Mouse (Mus musculus): ENCODE data around the gene Mdfic. TPM values are rescaled to one million over a fixed set of nuclear protein-coding genes. Genes with fewer than 3 reads are reported as not detected.

The Mdfic gene
- polyA plus RNA-seq, 1 experiment: 0.02 TPM

- Histone ChIP-seq H3K4me3 (replicated peaks) (no peak overlapping the region), H3K9me3 (ENCODE audit: control insufficient read depth, low read length) (no peaks in the 10 kb centered on the region), H3K36me3 (ENCODE audit: control insufficient read depth) (no peaks in the 10 kb centered on the region), H3K27me3 (ENCODE audit: control insufficient read depth) (no peaks in the 10 kb centered on the region), H3K4me1 (ENCODE audit: control insufficient read depth) (no peaks in the 10 kb centered on the region)
- TF ChIP-seq TAL1 (IDR thresholded peaks at IDR 0.05; ENCODE audit: low read length) (no peak), GATA1 (IDR thresholded peaks at IDR 0.05; ENCODE audit: low read length) (no peak)
Measured at GRCm38 (mm10) chr6:15807382-15807781, 86.9 kb downstream of the Mdfic start.

- Histone ChIP-seq H3K36me3 (ENCODE audit: control insufficient read depth) (no peaks in the 10 kb centered on the region), H3K4me1 (ENCODE audit: control insufficient read depth) (no peaks in the 10 kb centered on the region), H3K4me3 (replicated peaks) (no peak overlapping the region), H3K9me3 (ENCODE audit: control insufficient read depth, low read length) (no peaks in the 10 kb centered on the region), H3K27me3 (ENCODE audit: control insufficient read depth) (no peaks in the 10 kb centered on the region)
- no peak for TF ChIP-seq TAL1 (IDR thresholded peaks at IDR 0.05; ENCODE audit: low read length)
- TF ChIP-seq GATA1 (IDR thresholded peaks at IDR 0.05; ENCODE audit: low read length): no peak
Measured at GRCm38 (mm10) chr6:15825236-15825635, 104.8 kb downstream of the Mdfic start.

- no peak for TF ChIP-seq TAL1 (IDR thresholded peaks at IDR 0.05; ENCODE audit: low read length)
- Histone ChIP-seq H3K4me3 (replicated peaks) (no peak overlapping the region), H3K36me3 (ENCODE audit: control insufficient read depth) (no peaks in the 10 kb centered on the region), H3K27me3 (ENCODE audit: control insufficient read depth) (no peaks in the 10 kb centered on the region), H3K9me3 (ENCODE audit: control insufficient read depth, low read length) (no peaks in the 10 kb centered on the region; the same call in 1 of the 2 replicates), H3K4me1 (ENCODE audit: control insufficient read depth) (no peaks in the 10 kb centered on the region)
Measured at GRCm38 (mm10) chr6:15829812-15830211, 109.4 kb downstream of the Mdfic start.

- Histone ChIP-seq H3K4me3 (replicated peaks) (no peak overlapping the region), H3K36me3 (ENCODE audit: control insufficient read depth) (no peaks in the 10 kb centered on the region), H3K9me3 (ENCODE audit: control insufficient read depth, low read length) (no peaks in the 10 kb centered on the region; the same call in 1 of the 2 replicates), H3K27me3 (ENCODE audit: control insufficient read depth) (no peaks in the 10 kb centered on the region), H3K4me1 (ENCODE audit: control insufficient read depth) (no peaks in the 10 kb centered on the region)
- TF ChIP-seq TAL1 (IDR thresholded peaks at IDR 0.05; ENCODE audit: low read length): no peak
- no peak for TF ChIP-seq GATA1 (IDR thresholded peaks at IDR 0.05; ENCODE audit: low read length)
Measured at GRCm38 (mm10) chr6:15830651-15831050, 110.2 kb downstream of the Mdfic start.

- TF ChIP-seq TAL1 (IDR thresholded peaks at IDR 0.05; ENCODE audit: low read length) (no peak), GATA1 (IDR thresholded peaks at IDR 0.05; ENCODE audit: low read length) (no peak)
- Histone ChIP-seq H3K4me3 (replicated peaks) (no peak overlapping the region), H3K27me3 (ENCODE audit: control insufficient read depth) (no peaks in the 10 kb centered on the region), H3K36me3 (ENCODE audit: control insufficient read depth) (no peaks in the 10 kb centered on the region), H3K4me1 (ENCODE audit: control insufficient read depth) (no peaks in the 10 kb centered on the region), H3K9me3 (ENCODE audit: control insufficient read depth, low read length) (no peaks in the 10 kb centered on the region; the same call in 1 of the 2 replicates)
Measured at GRCm38 (mm10) chr6:15837695-15838094, 117.2 kb downstream of the Mdfic start.

- Histone ChIP-seq H3K4me1 (ENCODE audit: control insufficient read depth) (no peaks in the 10 kb centered on the region), H3K36me3 (ENCODE audit: control insufficient read depth) (no peaks in the 10 kb centered on the region), H3K27me3 (ENCODE audit: control insufficient read depth) (no peaks in the 10 kb centered on the region), H3K9me3 (ENCODE audit: control insufficient read depth, low read length) (no peaks in the 10 kb centered on the region), H3K4me3 (replicated peaks) (no peak overlapping the region)
- no peak for TF ChIP-seq TAL1 (IDR thresholded peaks at IDR 0.05; ENCODE audit: low read length)
- TF ChIP-seq GATA1 (IDR thresholded peaks at IDR 0.05; ENCODE audit: low read length): no peak
Measured at GRCm38 (mm10) chr6:15839831-15840230, 119.4 kb downstream of the Mdfic start.

- no peaks in the 10 kb centered on the region for H3K9me3 ChIP-seq (ENCODE audit: control insufficient read depth, low read length)
- H3K36me3 ChIP-seq (ENCODE audit: control insufficient read depth): no peaks in the 10 kb centered on the region
- H3K4me1 ChIP-seq (ENCODE audit: control insufficient read depth): no peaks in the 10 kb centered on the region
- H3K27me3 ChIP-seq (ENCODE audit: control insufficient read depth): no peaks in the 10 kb centered on the region
- H3K4me3 ChIP-seq (replicated peaks): no peak overlapping the region
- TF ChIP-seq GATA1 (IDR thresholded peaks at IDR 0.05; ENCODE audit: low read length) (no peak), TAL1 (IDR thresholded peaks at IDR 0.05; ENCODE audit: low read length) (no peak)
Measured at GRCm38 (mm10) chr6:15840429-15840828, 120.0 kb downstream of the Mdfic start.

GRCm38 (mm10) chr6:15841476-15842209 lies 121.2 kb downstream of the Mdfic start:
- no peak overlapping the region for H3K4me3 ChIP-seq (replicated peaks)
- no peaks in the 10 kb centered on the region for H3K27me3 ChIP-seq (ENCODE audit: control insufficient read depth)
- no peaks in the 10 kb centered on the region for H3K9me3 ChIP-seq (ENCODE audit: control insufficient read depth, low read length)
- no peaks in the 10 kb centered on the region for H3K4me1 ChIP-seq (ENCODE audit: control insufficient read depth)
- no peaks in the 10 kb centered on the region for H3K36me3 ChIP-seq (ENCODE audit: control insufficient read depth)
- TF ChIP-seq GATA1 (IDR thresholded peaks at IDR 0.05; ENCODE audit: low read length): no peak
- TF ChIP-seq TAL1 (IDR thresholded peaks at IDR 0.05; ENCODE audit: low read length): no peak

GRCm38 (mm10) chr6:15843295-15843694 lies 122.8 kb downstream of the Mdfic start:
- Histone ChIP-seq H3K4me3 (replicated peaks) (no peak overlapping the region), H3K4me1 (ENCODE audit: control insufficient read depth) (no peaks in the 10 kb centered on the region)
- TF ChIP-seq TAL1 (IDR thresholded peaks at IDR 0.05; ENCODE audit: low read length): no peak
- TF ChIP-seq GATA1 (IDR thresholded peaks at IDR 0.05; ENCODE audit: low read length): no peak

More at GRCm38 (mm10) chr6:15843295-15843694, 122.8 kb downstream of the Mdfic start:
- H3K27me3 ChIP-seq (ENCODE audit: control insufficient read depth): no peaks in the 10 kb centered on the region
- H3K36me3 ChIP-seq (ENCODE audit: control insufficient read depth): no peaks in the 10 kb centered on the region
- no peaks in the 10 kb centered on the region for H3K9me3 ChIP-seq (ENCODE audit: control insufficient read depth, low read length)
